Mouse (Mus musculus): ENCODE data around the gene Slco3a1. TPM values are rescaled to one million over a fixed set of nuclear protein-coding genes. Genes with fewer than 3 reads are reported as not detected.

The Slco3a1 gene
- polyA plus RNA-seq, 1 experiment from 2014 or later, result 14.9 TPM

- WGBS, result 76% methylated on average over 8 of the region's 8 CpGs
- Histone ChIP-seq H3K36me3 (no peaks in the 10 kb centered on the region), H3K27me3 (no peaks in the 10 kb centered on the region), H3K27ac (no peak overlapping the region), H3K9me3 (replicated peaks) (no peaks in the 10 kb centered on the region), H3K4me3 (no peak overlapping the region), H3K9ac (no peak overlapping the region), H3K4me2 (no peak overlapping the region), H3K4me1 (replicated peaks) (no peaks in the 10 kb centered on the region; the same call in 1 of the 2 replicates)
- no peak for ATAC-seq (replicated peaks; ENCODE audit: insufficient number of reproducible peaks, insufficient read depth, low FRiP score, low read depth)
Observed at GRCm38 (mm10) chr7:74340419-74340954, 214.1 kb downstream of the Slco3a1 start.

DNA sequence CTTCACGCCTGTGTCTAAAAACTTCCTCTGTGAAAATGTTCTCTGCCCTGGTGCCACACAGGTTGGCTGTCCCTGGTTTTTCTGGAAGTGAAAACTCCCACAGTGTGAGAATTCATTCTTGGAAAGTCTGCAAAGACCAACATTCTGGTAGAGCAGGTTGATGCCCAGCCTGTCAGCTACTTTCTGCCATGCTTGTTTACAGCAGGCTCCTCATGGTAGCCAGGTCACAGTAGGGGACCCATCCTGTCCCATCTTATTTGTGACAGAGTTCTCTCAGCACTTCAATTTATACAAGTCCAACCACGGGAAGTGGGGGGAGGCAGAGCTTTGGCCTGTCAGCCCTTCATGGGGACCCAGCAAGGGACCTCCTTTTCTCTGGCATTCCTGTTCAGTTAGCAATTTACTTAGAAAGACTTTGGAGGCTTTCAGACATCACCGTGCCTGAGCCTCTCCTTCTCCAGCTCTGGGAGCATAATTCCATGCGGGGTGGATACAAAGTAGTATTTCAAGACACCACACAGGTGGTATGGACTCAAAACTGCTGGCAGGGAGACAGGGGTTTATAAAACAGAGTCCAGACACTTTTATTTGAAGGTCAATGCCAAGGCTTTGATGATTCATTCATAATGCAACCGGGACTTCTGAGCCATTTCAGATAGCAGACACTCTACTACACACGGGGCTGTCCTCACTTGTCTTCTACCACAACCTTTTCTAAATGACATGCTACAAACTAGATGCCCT is 216.7 kb downstream of the Slco3a1 start:
- no peak overlapping the region for H3K4me2 ChIP-seq
- 72% methylated on average over 6 of the region's 6 CpGs for WGBS

GRCm38 (mm10) chr7:74332323-74332722 is 222.3 kb downstream of the Slco3a1 start:
- no peaks in the 10 kb centered on the region for H3K4me1 ChIP-seq (replicated peaks)
- H3K27me3 ChIP-seq, result no peaks in the 10 kb centered on the region
- H3K4me3 ChIP-seq, result no peak overlapping the region
- no peak for ATAC-seq (replicated peaks; ENCODE audit: insufficient number of reproducible peaks, insufficient read depth, low FRiP score, low read depth)
- H3K9me3 ChIP-seq (replicated peaks), result no peaks in the 10 kb centered on the region
- H3K27ac ChIP-seq, result no peak overlapping the region
- H3K36me3 ChIP-seq, result no peaks in the 10 kb centered on the region
- no peak overlapping the region for H3K9ac ChIP-seq
- no peak overlapping the region for H3K4me2 ChIP-seq
- WGBS, result 92% methylated on average over 3 of the region's 3 CpGs

More for the DNA sequence above, 216.7 kb downstream of the Slco3a1 start:
- H3K27ac ChIP-seq, result no peak overlapping the region
- no peaks in the 10 kb centered on the region; the same call in 1 of the 2 replicates for H3K4me1 ChIP-seq (replicated peaks)
- no peak overlapping the region for H3K4me3 ChIP-seq
- no peaks in the 10 kb centered on the region for H3K27me3 ChIP-seq
- ATAC-seq (replicated peaks; ENCODE audit: insufficient number of reproducible peaks, insufficient read depth, low FRiP score, low read depth), result no peak
- no peak overlapping the region for H3K9ac ChIP-seq
- no peaks in the 10 kb centered on the region for H3K36me3 ChIP-seq
- H3K9me3 ChIP-seq (replicated peaks), result no peaks in the 10 kb centered on the region

GRCm38 (mm10) chr7:74330858-74331726 is 223.5 kb downstream of the Slco3a1 start:
- H3K36me3 ChIP-seq, result no peaks in the 10 kb centered on the region
- H3K4me1 ChIP-seq (replicated peaks), result no peaks in the 10 kb centered on the region
- WGBS, result 70% methylated on average over 7 of the region's 7 CpGs
- H3K4me3 ChIP-seq, result no peak overlapping the region
- H3K27ac ChIP-seq, result no peak overlapping the region
- no peaks in the 10 kb centered on the region for H3K9me3 ChIP-seq (replicated peaks)
- no peak for ATAC-seq (replicated peaks; ENCODE audit: insufficient number of reproducible peaks, insufficient read depth, low FRiP score, low read depth)
- no peak overlapping the region for H3K4me2 ChIP-seq
- H3K27me3 ChIP-seq, result no peaks in the 10 kb centered on the region
- H3K9ac ChIP-seq, result no peak overlapping the region

- H3K4me2 ChIP-seq, result no peak overlapping the region
- 71% methylated on average over 7 of the region's 7 CpGs for WGBS
- ATAC-seq (replicated peaks; ENCODE audit: insufficient number of reproducible peaks, insufficient read depth, low FRiP score, low read depth), result no peak
- no peaks in the 10 kb centered on the region for H3K27me3 ChIP-seq
- no peak overlapping the region for H3K9ac ChIP-seq
- H3K27ac ChIP-seq, result no peak overlapping the region
- no peaks in the 10 kb centered on the region for H3K9me3 ChIP-seq (replicated peaks)
- H3K36me3 ChIP-seq, result no peaks in the 10 kb centered on the region
- no peak overlapping the region for H3K4me3 ChIP-seq
- H3K4me1 ChIP-seq (replicated peaks), result no peaks in the 10 kb centered on the region
Observed at GRCm38 (mm10) chr7:74330117-74330857, 224.3 kb downstream of the Slco3a1 start.

DNA sequence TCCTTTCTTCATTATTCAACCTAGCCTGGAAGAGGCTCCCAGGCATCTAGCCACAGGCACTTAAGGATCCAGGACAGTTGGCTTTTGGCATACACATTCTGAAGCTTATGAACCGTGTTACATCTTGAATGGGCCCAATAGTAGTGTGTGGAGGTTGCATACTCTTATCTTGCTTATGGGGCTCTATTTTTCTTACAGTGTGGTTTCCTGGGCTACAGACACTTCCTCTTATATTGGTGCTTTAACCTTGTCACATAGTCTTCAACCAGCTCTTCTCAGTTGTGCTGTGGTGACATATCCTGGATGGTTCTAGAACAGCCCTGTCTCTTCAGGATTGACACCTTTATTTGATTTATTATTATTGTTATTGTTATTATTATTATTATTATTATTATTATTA is 225.6 kb downstream of the Slco3a1 start:
- ATAC-seq (replicated peaks; ENCODE audit: insufficient number of reproducible peaks, insufficient read depth, low FRiP score, low read depth), result no peak
- 78% methylated on average over 1 of the region's 1 CpGs for WGBS
- no peak overlapping the region for H3K4me2 ChIP-seq

DNA sequence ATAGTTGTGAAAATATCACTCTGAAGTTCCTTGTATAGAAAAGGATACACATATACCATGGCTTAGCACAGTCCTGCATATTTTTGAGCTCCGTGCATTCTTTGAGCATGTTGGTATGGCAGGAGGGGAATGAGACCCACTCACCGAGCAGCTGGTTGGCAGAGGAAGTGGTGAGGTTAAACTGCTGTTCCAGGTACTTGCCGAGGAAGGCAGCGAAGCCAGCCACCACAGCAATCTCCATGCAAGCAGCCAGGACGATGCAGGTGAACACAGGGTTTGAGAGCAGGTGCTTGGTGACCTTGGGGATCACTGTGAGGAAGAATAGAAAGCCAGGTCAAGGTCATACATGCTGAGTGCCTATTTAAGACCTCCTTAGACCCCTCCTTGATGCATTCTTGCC is 226.9 kb downstream of the Slco3a1 start:
- Histone ChIP-seq H3K4me1 (replicated peaks) (no peaks in the 10 kb centered on the region), H3K4me3 (no peak overlapping the region), H3K36me3 (no peaks in the 10 kb centered on the region), H3K9ac (no peak overlapping the region), H3K27ac (no peak overlapping the region), H3K27me3 (no peaks in the 10 kb centered on the region), H3K4me2 (no peak overlapping the region), H3K9me3 (replicated peaks) (no peaks in the 10 kb centered on the region)
- no peak for ATAC-seq (replicated peaks; ENCODE audit: insufficient number of reproducible peaks, insufficient read depth, low FRiP score, low read depth)
- 73% methylated on average over 5 of the region's 5 CpGs for WGBS

More for the DNA sequence above, 225.6 kb downstream of the Slco3a1 start:
- Histone ChIP-seq H3K9me3 (replicated peaks) (no peaks in the 10 kb centered on the region), H3K4me3 (no peak overlapping the region), H3K27ac (no peak overlapping the region), H3K4me1 (replicated peaks) (no peaks in the 10 kb centered on the region), H3K9ac (no peak overlapping the region), H3K27me3 (no peaks in the 10 kb centered on the region), H3K36me3 (no peaks in the 10 kb centered on the region)

DNA sequence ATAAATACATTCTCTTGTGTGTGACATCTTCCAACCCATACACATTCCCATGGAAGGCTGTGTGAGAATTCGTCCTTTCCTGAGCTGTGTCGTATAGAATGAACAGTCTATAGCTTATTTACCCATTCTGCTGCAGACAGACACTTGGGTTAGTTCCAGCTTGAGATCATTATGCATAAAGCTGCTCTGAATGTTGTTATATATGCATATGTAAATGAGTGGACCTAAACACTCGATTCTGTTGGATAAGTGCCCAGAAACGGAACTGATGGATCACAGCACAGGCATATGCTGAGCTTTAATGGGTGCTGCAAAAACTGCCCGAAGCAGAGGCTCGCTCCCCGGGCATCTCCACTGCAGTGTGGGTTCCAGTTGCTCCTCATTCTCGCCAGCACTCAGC is 229.5 kb downstream of the Slco3a1 start:
- no peak overlapping the region for H3K4me3 ChIP-seq
- no peak overlapping the region for H3K4me2 ChIP-seq
- no peak for ATAC-seq (replicated peaks; ENCODE audit: insufficient number of reproducible peaks, insufficient read depth, low FRiP score, low read depth)
- no peak overlapping the region for H3K9ac ChIP-seq
- WGBS, result 75% methylated on average over 8 of the region's 8 CpGs
- H3K27me3 ChIP-seq, result no peaks in the 10 kb centered on the region
- no peaks in the 10 kb centered on the region for H3K9me3 ChIP-seq (replicated peaks)
- H3K4me1 ChIP-seq (replicated peaks), result no peaks in the 10 kb centered on the region
- H3K27ac ChIP-seq, result no peak overlapping the region
- no peaks in the 10 kb centered on the region for H3K36me3 ChIP-seq

GRCm38 (mm10) chr7:74323683-74324082 is 230.9 kb downstream of the Slco3a1 start:
- ATAC-seq (replicated peaks; ENCODE audit: insufficient number of reproducible peaks, insufficient read depth, low FRiP score, low read depth), result no peak
- no peaks in the 10 kb centered on the region for H3K27me3 ChIP-seq
- no peak overlapping the region for H3K9ac ChIP-seq
- WGBS, result 57% methylated on average over 5 of the region's 5 CpGs
- no peaks in the 10 kb centered on the region for H3K4me1 ChIP-seq (replicated peaks)
- no peak overlapping the region for H3K4me3 ChIP-seq
- H3K27ac ChIP-seq, result no peak overlapping the region
- no peaks in the 10 kb centered on the region for H3K9me3 ChIP-seq (replicated peaks)
- no peaks in the 10 kb centered on the region for H3K36me3 ChIP-seq
- H3K4me2 ChIP-seq, result no peak overlapping the region

DNA sequence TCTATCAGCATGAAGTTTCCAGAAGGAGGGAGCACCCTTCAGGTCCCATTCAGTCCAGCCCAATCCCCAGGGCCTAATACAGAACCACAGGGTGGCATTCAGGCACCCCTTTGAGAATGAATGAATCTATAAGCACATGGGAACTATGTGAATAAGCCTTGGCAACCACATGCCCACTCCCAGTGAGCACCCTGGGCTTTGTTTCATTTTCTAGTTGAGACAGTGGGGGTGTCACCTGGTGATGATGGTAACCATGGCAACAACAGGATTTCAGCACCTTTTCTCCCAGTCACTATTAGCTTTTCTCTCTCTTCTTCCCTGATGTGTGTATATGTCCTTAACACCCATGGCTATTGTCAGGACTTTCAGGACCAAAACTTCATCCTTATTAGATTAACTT is 231.4 kb downstream of the Slco3a1 start:
- Histone ChIP-seq H3K27me3 (no peaks in the 10 kb centered on the region), H3K4me1 (replicated peaks) (no peaks in the 10 kb centered on the region), H3K9ac (no peak overlapping the region), H3K27ac (no peak overlapping the region), H3K4me2 (no peak overlapping the region), H3K36me3 (no peaks in the 10 kb centered on the region), H3K4me3 (no peak overlapping the region), H3K9me3 (replicated peaks) (no peaks in the 10 kb centered on the region)
- no peak for ATAC-seq (replicated peaks; ENCODE audit: insufficient number of reproducible peaks, insufficient read depth, low FRiP score, low read depth)

DNA sequence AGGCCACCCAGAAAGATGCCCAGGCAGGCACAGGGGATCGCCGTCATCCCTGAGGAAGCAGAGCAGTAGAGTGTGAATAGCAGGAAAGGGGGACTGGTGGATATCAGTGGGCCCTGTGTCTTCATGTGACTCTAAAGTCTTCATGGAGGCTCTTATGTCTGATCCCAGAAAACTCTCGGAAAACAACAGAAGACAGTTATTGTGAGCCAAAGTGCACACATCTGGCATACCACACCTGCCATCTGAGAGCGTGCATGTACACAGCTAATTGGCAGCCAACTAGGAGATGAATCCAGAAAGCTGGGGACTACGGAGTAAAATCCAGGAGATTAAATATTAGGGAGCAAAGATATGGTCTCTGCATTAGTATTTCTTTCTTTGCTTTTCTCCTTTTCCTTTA is 233.9 kb downstream of the Slco3a1 start:
- no peak overlapping the region for H3K9ac ChIP-seq
- H3K4me1 ChIP-seq (replicated peaks), result no peaks in the 10 kb centered on the region
- ATAC-seq (replicated peaks; ENCODE audit: insufficient number of reproducible peaks, insufficient read depth, low FRiP score, low read depth), result no peak
- H3K4me3 ChIP-seq, result no peak overlapping the region
- H3K9me3 ChIP-seq (replicated peaks), result no peaks in the 10 kb centered on the region
- H3K27ac ChIP-seq, result no peak overlapping the region
- H3K4me2 ChIP-seq, result no peak overlapping the region
- WGBS, result 89% methylated on average over 5 of the region's 5 CpGs
- H3K36me3 ChIP-seq, result no peaks in the 10 kb centered on the region
- H3K27me3 ChIP-seq, result no peaks in the 10 kb centered on the region
